Mouse (Mus musculus) right cerebral cortex, postnatal 10 days (tissue): ENCODE results near the gene Abcf1.
"Not testable (repeated sequence)": the region's sequence is repeated elsewhere in the genome, so short reads cannot be mapped to it uniquely, and the experiment has no call there.

Source experiments
- DNase-seq, 2 experiments: peaks; one replicate each; pipeline ENCODE4 v3.0.0; 2021; ENCODE audit warnings: low spot score in 2 of 2

Abcf1 gene

GRCm38 (mm10) chr17:35978811-35979400 lies 9.3 kb upstream of the Abcf1 start:
- DNase-seq: peak; percentile 94 to 95

- no peak for DNase-seq
These were observed 2.6 kb upstream of the Abcf1 start for GRCm38 (mm10) chr17:35972131-35972530.

GRCm38 (mm10) chr17:35967621-35968020 lies 1.9 kb downstream of the Abcf1 start:
- no peak for DNase-seq

- DNase-seq: no peak
These were observed 6.3 kb downstream of the Abcf1 start for GRCm38 (mm10) chr17:35963279-35963678.

GRCm38 (mm10) chr17:35958533-35959223 lies 10.9 kb downstream of the Abcf1 start:
- DNase-seq: no peak

GRCm38 (mm10) chr17:35954665-35955064 lies 14.9 kb downstream of the Abcf1 start:
- DNase-seq: no peak

- DNase-seq: not testable (repeated sequence)
These were observed 17.0 kb downstream of the Abcf1 start for GRCm38 (mm10) chr17:35952559-35952958.

- DNase-seq: not testable (repeated sequence)
These were observed 18.6 kb downstream of the Abcf1 start for GRCm38 (mm10) chr17:35950946-35951345.

GRCm38 (mm10) chr17:35939941-35940340 lies 29.6 kb downstream of the Abcf1 start:
- DNase-seq: no peak

GRCm38 (mm10) chr17:35939108-35939507 lies 30.5 kb downstream of the Abcf1 start:
- no peak for DNase-seq

- peak; percentile 48 to 58 for DNase-seq
These were observed 31.7 kb downstream of the Abcf1 start for GRCm38 (mm10) chr17:35937700-35938348.

GRCm38 (mm10) chr17:35935763-35936162 lies 33.8 kb downstream of the Abcf1 start:
- peak in 1 of 2 experiments; percentile 14 for DNase-seq

GRCm38 (mm10) chr17:35932608-35933007 lies 37.0 kb downstream of the Abcf1 start:
- DNase-seq: peak in 1 of 2 experiments; percentile 20

GRCm38 (mm10) chr17:35930627-35931026 lies 38.9 kb downstream of the Abcf1 start:
- no peak for DNase-seq

GRCm38 (mm10) chr17:35929534-35929933 lies 40.0 kb downstream of the Abcf1 start:
- peak in 1 of 2 experiments; percentile 14 for DNase-seq

- no peak for DNase-seq
These were observed 42.1 kb downstream of the Abcf1 start for GRCm38 (mm10) chr17:35927471-35927870.

- DNase-seq: no peak
These were observed 46.3 kb downstream of the Abcf1 start for GRCm38 (mm10) chr17:35923281-35923680.

GRCm38 (mm10) chr17:35922566-35922965 lies 47.0 kb downstream of the Abcf1 start:
- DNase-seq: no peak

- no peak for DNase-seq
These were observed 47.9 kb downstream of the Abcf1 start for GRCm38 (mm10) chr17:35921710-35922109.

GRCm38 (mm10) chr17:35920862-35921562 lies 48.5 kb downstream of the Abcf1 start:
- no peak for DNase-seq

GRCm38 (mm10) chr17:35920384-35920783 lies 49.2 kb downstream of the Abcf1 start:
- DNase-seq: no peak

- DNase-seq: no peak
These were observed 49.7 kb downstream of the Abcf1 start for GRCm38 (mm10) chr17:35919864-35920301.
